Mouse (Mus musculus) T-helper 17 cell (primary cell): Measurements from ENCODE around the gene Tap1.

Experiments used
- in situ Hi-C, 2 experiments: fragments of 300-600 bp; cut with MboI, MseI; formaldehyde crosslinking; loops; 1 replicate in 1 of 2; 2 replicates in 1 of 2; pipeline ENCODE4 v1.15.1; 2025; ENCODE audit warnings: high pct_unique_total_duplicates in 2 of 2

The Tap1 gene

GRCm38 (mm10) chr17:34187261-34187916, at the start of gene Tap1, which contains the start of gene Psmb9:
Gene Tap1, plus strand, starts transcription at chr17:34187553.
Gene Psmb9, minus strand, starts transcription at chr17:34187764.
- in situ Hi-C loops: loop anchor here (25.0 kb wide), 1 partner anchor 1025 kb away; the partner anchor contains the start of genes Gm16181 (in 2 of the 2), Lta (in 2 of the 2) and Tnf (in 2 of the 2)

DNA sequence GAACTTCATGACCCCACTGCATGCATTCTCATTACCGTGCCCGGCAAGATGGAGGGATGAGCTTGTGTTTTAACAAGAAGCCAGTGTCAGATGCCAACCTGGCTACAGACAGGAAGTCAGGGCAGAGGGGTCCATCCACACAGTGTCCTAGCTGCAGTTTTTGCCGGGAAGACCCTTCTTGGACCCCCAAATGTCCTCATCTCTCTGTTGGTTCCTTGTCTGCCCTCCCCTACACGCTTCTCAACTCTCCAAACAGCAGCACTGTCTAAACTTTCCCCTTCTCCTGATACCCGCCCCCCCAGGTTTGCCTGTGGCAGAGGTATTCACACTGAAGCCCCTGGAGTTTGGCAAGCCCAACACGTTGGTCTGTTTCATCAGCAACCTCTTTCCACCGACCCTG, 49.8 kb upstream of the Tap1 start:
- in situ Hi-C loops: no loop called here

- in situ Hi-C loops: no loop called here
Observed at GRCm38 (mm10) chr17:34138655-34139054, 48.7 kb upstream of the Tap1 start.

DNA sequence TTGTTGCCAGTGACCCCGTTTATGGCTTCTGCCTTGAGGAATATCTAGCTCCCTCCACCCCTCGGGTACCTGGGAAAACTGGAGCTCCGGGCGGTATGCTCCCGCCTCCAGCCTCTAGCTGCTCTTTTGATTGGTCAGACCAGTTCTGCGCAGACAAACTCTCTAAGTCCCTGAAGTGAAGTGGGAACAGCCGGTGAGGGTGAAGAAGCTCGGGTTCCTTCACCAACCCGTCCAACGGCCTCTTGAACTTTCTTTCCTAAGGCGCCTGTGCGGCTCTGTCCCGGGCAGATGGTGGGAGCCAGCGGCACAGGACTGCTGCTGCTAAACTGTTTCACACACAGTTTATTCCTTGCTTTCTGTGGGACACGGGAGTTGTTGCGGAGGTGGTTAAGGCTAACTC, 47.9 kb upstream of the Tap1 start:
- in situ Hi-C loops: no loop called here

- in situ Hi-C loops: loop anchor here in 1 of 2 experiments (10.0 kb wide), 1 partner anchor 425 kb away; the partner anchor contains the start of gene Notch4
Observed at GRCm38 (mm10) chr17:34140240-34140639, 47.1 kb upstream of the Tap1 start.

DNA sequence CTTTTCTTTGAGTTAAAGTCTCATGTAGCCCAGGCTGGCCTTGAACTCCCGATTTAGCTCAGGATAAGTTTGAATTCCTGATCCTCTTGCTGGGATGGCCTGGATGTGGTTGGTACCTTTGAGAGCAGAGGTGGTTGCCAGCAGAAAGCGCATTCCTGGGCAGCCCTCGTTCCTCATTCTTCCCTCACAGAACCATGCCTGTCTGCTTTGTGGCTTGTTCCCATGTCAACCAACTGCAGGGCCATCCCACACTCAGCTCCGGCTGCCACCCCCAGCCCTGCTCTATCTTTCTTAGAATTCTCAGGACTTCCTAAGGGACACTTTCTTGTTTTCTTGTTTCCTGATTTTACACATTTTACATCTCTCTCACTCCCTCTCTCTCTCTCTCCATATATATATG, 45.9 kb upstream of the Tap1 start:
- in situ Hi-C loops: loop anchor here in 1 of 2 experiments (10.0 kb wide), 1 partner anchor 423 kb away; the partner anchor contains the start of gene Notch4

DNA sequence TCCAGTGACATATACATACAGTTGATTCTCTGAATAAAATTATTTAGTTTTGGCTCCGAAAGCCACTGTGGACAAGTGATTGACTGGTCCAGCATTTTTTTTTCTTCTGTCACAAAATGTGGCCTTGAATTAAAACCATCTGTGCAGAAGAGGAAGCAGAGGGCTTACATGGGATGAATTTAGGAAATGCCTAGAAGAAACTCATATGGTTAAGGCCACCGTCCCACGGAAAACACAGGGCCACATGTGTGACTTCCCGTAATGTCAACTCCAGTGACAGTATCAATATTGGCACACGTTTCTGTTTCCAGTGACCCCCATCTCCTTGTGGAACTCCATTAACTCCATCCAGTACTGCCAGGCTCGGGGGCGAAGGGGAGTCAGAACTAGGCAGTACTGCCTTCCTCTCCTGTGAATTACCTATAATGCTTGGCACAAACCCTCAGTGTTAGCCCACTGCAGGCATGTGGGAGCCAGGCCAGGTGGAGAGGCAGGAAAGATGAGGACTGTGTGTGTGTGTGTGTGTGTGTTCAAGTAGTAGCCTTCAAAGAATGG, 44.8 kb upstream of the Tap1 start:
- in situ Hi-C loops: loop anchor here in 1 of 2 experiments (10.0 kb wide), 1 partner anchor 422 kb away; the partner anchor contains the start of gene Notch4

- in situ Hi-C loops: loop anchor here in 1 of 2 experiments (10.0 kb wide), 1 partner anchor 422 kb away; the partner anchor contains the start of gene Notch4
Observed at GRCm38 (mm10) chr17:34143033-34143432, 44.3 kb upstream of the Tap1 start, which contains the start of gene H2-DMb2. Gene H2-DMb2, plus strand, starts transcription at chr17:34143307.

DNA sequence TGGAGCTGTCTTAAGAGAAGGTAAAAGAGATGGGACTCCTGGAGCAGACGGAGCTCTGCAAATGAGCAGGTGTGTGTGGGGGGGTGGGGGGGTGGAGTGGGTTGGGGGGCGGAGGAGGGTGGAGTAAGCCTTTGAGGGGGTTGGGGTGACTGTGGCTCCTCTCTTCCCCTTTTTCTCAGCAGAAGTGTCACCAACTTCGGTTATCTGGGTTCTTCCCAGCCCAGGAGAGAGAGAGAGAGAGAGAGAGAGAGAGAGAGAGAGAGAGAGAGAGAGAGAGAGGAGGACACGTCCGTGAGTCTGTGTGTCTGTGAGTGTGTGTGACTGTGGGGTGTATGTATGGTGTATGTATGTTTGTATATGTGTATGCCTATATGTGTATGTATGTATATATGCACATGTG, 43.9 kb upstream of the Tap1 start:
- in situ Hi-C loops: loop anchor here in 1 of 2 experiments (10.0 kb wide), 1 partner anchor 421 kb away; the partner anchor contains the start of gene Notch4

DNA sequence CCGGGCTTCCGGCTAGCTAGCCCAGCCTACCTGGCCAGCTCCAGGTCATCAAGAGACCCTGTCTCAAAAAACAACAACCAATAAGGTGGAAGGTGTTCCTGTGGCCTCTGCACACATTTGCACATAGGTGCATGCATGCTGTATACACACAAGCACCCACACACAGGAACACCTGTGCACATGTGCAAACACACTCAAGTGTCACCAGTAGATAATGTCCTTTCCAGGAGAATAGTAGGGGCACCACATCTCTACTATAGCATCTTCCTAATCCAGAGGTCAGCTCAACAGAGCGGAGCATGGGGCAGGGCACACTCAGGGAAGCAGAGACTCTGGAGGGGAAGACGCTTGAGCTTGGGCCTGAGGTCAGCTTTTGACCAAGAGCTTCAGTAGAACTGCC, 43.1 kb upstream of the Tap1 start:
- in situ Hi-C loops: loop anchor here in 1 of 2 experiments (10.0 kb wide), 1 partner anchor 421 kb away; the partner anchor contains the start of gene Notch4

DNA sequence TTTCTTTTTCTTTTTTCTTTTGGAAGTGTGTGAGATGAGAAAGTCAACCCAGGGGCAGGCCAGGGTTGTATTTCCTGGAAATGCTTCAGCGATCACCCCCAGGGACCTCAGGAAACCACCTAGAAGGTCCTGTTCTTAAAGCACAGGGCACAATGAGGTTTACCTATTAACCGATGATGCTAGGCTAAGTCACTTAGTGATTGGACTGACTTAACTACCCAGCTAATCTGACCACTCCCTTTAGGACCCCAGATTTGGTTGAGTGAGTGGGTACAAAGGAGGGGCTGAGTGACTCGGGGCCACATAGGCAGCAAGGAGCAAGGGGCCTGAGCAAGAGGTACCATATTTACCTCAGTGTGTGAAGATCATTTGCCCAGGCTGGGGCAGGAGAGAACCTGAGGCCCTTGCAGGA, 42.4 kb upstream of the Tap1 start:
- in situ Hi-C loops: loop anchor here in 1 of 2 experiments (10.0 kb wide), 1 partner anchor 420 kb away; the partner anchor contains the start of gene Notch4

DNA sequence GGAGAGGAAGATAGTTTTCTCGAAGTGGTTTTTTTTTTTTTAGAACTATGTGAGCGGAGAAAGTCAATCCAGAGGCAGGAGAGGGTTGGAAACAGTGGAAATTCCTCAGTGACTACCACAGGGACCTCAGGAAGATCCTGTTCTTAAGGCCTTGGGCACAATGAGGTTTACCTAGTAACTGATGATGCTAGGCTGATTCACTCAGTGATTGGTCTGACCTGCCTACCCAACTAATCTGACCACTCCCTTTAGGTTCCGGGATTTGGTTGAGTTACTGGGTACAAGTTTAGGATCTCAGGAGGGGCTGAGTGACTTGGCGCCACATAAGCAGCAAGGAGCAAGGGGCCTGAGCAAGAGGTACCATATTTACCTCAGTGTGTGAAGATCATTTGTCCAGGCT, 34.4 kb upstream of the Tap1 start, which contains the start of gene H2-DMb1:
TSS of gene H2-DMb1 (plus strand) at position 150 of the 400 bp plus-strand sequence.
- in situ Hi-C loops: no loop called here

DNA sequence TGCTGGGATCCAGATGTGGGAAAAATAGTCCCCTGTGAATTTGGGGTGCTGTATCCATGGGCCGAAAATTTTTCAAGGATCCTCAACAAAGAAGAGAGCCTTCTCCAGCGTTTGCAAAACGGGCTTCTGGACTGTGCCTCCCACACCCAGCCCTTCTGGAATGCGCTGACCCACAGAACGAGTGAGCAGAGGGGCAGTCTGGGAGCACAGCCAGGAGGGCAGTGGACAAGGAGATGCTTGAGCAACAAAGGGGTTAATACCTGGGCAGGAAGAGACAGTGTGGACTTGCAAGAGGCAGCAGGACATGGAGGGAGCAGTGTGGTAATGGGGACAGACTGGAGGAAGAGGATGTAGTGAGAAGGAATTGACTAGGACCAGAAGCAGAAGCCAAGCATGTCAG, 31.8 kb upstream of the Tap1 start:
- in situ Hi-C loops: no loop called here

- in situ Hi-C loops: no loop called here
Observed at GRCm38 (mm10) chr17:34164202-34164895, 23.0 kb upstream of the Tap1 start.

GRCm38 (mm10) chr17:34165033-34165730, 22.2 kb upstream of the Tap1 start:
- in situ Hi-C loops: loop anchor here (5.0 kb wide), 3 partner anchors 83 to 128 kb away; partner anchors contain the start of gene Col11a2 (in 1 of the 2)

- in situ Hi-C loops: loop anchor here (5.0 kb wide), 3 partner anchors 87 to 132 kb away; partner anchors contain the start of gene Col11a2 (in 1 of the 2)
Observed at GRCm38 (mm10) chr17:34169279-34169678, 18.1 kb upstream of the Tap1 start.

GRCm38 (mm10) chr17:34170487-34170876, 16.9 kb upstream of the Tap1 start:
- in situ Hi-C loops: loop anchor here in 1 of 2 experiments (5.0 kb wide), 1 partner anchor 67 kb away; the partner anchor contains the start of gene H2-Ob

DNA sequence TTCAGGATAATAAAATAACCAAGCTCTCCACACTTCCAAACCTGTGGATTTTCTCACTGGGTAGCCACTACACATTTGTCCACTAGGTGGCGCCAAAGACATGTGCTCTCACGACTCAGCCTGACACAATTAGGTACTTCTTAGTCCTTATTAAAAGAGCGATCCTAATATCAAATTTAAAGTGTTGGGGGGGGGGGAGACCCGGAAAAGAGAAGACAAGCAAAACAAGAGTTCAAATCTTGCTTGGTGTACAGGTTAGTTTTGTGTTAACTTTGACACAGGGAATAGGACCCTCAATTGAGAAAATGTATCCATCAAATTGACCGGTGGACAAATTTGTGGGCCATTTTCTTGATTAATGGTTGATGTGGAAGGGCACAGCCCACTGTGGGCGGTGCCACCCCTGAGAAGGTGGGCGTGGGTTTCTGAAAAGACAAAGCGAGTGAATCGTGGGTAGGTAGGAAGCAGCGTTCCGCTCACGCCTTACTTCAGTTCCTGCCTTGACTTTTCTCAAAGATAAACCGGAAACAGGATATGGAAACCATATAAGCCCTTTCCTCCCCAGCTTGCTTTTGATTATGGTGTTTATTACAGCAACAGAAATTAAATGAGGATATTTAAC, 16.4 kb upstream of the Tap1 start:
- in situ Hi-C loops: loop anchor here in 1 of 2 experiments (5.0 kb wide), 1 partner anchor 66 kb away; the partner anchor contains the start of gene H2-Ob

- in situ Hi-C loops: loop anchor here in 1 of 2 experiments (5.0 kb wide), 1 partner anchor 65 kb away; the partner anchor contains the start of gene H2-Ob
Observed at GRCm38 (mm10) chr17:34172528-34172927, 14.8 kb upstream of the Tap1 start.

- in situ Hi-C loops: loop anchor here in 1 of 2 experiments (5.0 kb wide), 1 partner anchor 63 kb away; the partner anchor contains the start of gene H2-Ob
Observed at GRCm38 (mm10) chr17:34174075-34174474, 13.3 kb upstream of the Tap1 start.
